Comparison of ENCODE assay signal across 17 mouse cellular contexts in genomic region chr14:55457693-55458092, GRCm38 (mm10). TPM values are rescaled to one million over a fixed set of nuclear protein-coding genes. Genes with fewer than 3 reads are reported as not detected.
"Had no signal": no experiment of that assay in that cellular context is flagged by ENCODE, and none has a peak within 500 bp of the region (broad histone marks: within the 10 kb centered on the region; RNA-seq: fewer than 3 reads in every experiment).

No protein-coding gene starts in this region.

- H3K36me3 ChIP-seq: heart, embryonic 10.5 days; heart, embryonic 12.5 days; heart, embryonic 13.5 days; heart, embryonic 15.5 days; hindbrain, embryonic 10.5 days; hindbrain, embryonic 12.5 days; hindbrain, embryonic 13.5 days; hindbrain, embryonic 15.5 days; intestine, embryonic 15.5 days; kidney, embryonic 15.5 days had no signal

- H3K27me3 ChIP-seq: heart, embryonic 12.5 days; hindbrain, embryonic 15.5 days; intestine, embryonic 15.5 days; kidney, embryonic 15.5 days had no signal

- H3K4me1 ChIP-seq: heart, embryonic 10.5 days; heart, embryonic 12.5 days; heart, embryonic 13.5 days; heart, embryonic 15.5 days; hindbrain, embryonic 10.5 days; hindbrain, embryonic 12.5 days; hindbrain, embryonic 13.5 days; hindbrain, embryonic 15.5 days had no signal

- DNase-seq: kidney, adult 11 months had no signal

- H3K4me3 ChIP-seq: heart, embryonic 10.5 days; heart, embryonic 12.5 days; heart, embryonic 13.5 days; heart, embryonic 15.5 days; hindbrain, embryonic 10.5 days; hindbrain, embryonic 12.5 days; hindbrain, embryonic 13.5 days; hindbrain, embryonic 15.5 days; intestine, embryonic 15.5 days; kidney, embryonic 15.5 days; layer of hippocampus, adult 2 months; left cerebral cortex, adult 2 months had no signal

- H3K27ac ChIP-seq: heart, embryonic 10.5 days; heart, embryonic 13.5 days; heart, embryonic 15.5 days; hindbrain, embryonic 10.5 days; hindbrain, embryonic 12.5 days; hindbrain, embryonic 13.5 days; hindbrain, embryonic 14.5 days; hindbrain, embryonic 15.5 days; hindbrain, postnatal 0 days; intestine, embryonic 15.5 days; kidney, embryonic 15.5 days; kidney, postnatal 0 days; layer of hippocampus, adult 2 months; left cerebral cortex, adult 2 months had no signal

RNA-seq across cellular contexts. Expression of gene Carmil3, which starts 32.8 kb away (rescaled TPM):
- polyA plus RNA-seq: inflammation-experienced regulatory T-cells, adult 6 months had no signal

RNA-seq across cellular contexts. Expression of gene Cpne6, which starts 52.6 kb away (rescaled TPM):
- polyA plus RNA-seq: inflammation-experienced regulatory T-cells, adult 6 months had no signal
